Mouse (Mus musculus) thymus, adult 2 months (tissue): ENCODE data around the gene G3bp2.

Experiments
- CTCF ChIP-seq: fragments of 200-500 bp; IDR thresholded peaks from 2 replicates; pipeline ENCODE4 v1.5.1; 2012; ENCODE audit warnings: mild to moderate bottlenecking, control low read depth, low read length, moderate library complexity, borderline replicate concordance; ENCODE audit not compliant: control insufficient read depth, poor library complexity, insufficient read depth; ENCODE audit errors: extremely low read depth
- POLR2A ChIP-seq: fragments of 200-500 bp; IDR thresholded peaks from 2 replicates; pipeline ENCODE4 v1.6.1; 2012; ENCODE audit warnings: mild to moderate bottlenecking, low read length, control low read depth, moderate library complexity; ENCODE audit not compliant: control insufficient read depth, poor library complexity, insufficient read depth; ENCODE audit errors: extremely low read depth

- TF ChIP-seq POLR2A = peak; percentile 96
- TF ChIP-seq CTCF = peak; percentile 55; the same call in 1 of the 2 replicates
These were observed at the start of gene G3bp2 for GRCm38 (mm10) chr5:92083417-92084038.
